Mouse (Mus musculus) stomach, postnatal 0 days (tissue): ENCODE measurements around the gene Fxyd1.
A peak's percentile ranks its signal among the peaks of the same experiment; 100 is the strongest.

Experiments used
- CTCF ChIP-seq: IDR thresholded peaks from 2 replicates; pipeline ENCODE4 v1.5.1; 2016; ENCODE audit warnings: antibody characterized with exemption, low read depth, mild to moderate bottlenecking, moderate library complexity
- EP300 ChIP-seq: optimal IDR thresholded peaks from 2 replicates; pipeline ENCODE3; 2016; ENCODE audit warnings: antibody characterized with exemption

DNA sequence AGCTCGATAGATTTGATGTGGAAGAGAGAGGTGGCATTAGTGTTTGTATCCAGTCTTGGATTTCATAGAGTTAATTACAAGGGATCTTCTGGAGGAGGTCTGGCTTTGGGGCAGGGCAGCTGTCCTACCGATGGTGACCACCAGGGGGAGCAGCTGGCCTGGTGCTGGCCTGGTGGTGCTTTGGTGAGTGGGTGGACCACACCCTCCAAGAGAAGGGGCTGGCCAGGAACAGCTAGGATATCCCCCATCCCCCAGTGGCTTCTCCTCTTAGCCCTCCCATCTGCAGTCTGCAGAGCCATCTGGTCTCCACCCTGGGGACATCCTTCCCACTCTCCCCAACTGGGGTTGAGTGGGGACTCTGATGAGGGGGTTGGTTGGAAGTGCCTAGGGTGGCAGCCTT lies 2.1 kb upstream of the Fxyd1 start, which contains the start of gene Lgi4:
- peak; percentile 98 for TF ChIP-seq CTCF
- no peak for TF ChIP-seq EP300
